Mouse (Mus musculus) liver (tissue): ENCODE measurements around the gene Arrdc2.
A peak's percentile ranks its signal among the peaks of the same experiment; 100 is the strongest.

Source experiments
- DNase-seq: peaks from one replicate; pipeline ENCODE4 v3.0.0-alpha.2; 2020; ENCODE audit warnings: mixed read lengths

The Arrdc2 gene

DNA sequence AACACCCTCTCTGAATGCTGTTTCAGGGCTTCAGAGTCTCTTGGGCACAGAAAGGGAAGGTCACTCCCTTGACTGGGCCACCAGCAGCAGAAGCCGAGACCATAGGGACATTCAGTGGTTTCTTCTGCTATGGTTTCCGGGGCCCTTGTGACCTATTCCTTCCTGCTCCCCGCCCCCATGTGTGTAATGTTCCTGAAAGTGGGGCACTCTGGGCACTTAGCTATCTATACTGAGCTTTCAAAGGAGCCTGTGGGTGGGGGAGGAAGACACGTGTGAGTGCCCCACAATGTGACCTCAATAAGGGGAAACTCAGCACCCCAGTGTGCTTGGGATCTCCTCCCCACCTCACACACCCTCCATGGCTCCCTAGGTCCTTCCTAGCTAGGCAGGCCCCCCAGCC lies 33.0 kb downstream of the Arrdc2 start:
- DNase-seq: no peak

DNA sequence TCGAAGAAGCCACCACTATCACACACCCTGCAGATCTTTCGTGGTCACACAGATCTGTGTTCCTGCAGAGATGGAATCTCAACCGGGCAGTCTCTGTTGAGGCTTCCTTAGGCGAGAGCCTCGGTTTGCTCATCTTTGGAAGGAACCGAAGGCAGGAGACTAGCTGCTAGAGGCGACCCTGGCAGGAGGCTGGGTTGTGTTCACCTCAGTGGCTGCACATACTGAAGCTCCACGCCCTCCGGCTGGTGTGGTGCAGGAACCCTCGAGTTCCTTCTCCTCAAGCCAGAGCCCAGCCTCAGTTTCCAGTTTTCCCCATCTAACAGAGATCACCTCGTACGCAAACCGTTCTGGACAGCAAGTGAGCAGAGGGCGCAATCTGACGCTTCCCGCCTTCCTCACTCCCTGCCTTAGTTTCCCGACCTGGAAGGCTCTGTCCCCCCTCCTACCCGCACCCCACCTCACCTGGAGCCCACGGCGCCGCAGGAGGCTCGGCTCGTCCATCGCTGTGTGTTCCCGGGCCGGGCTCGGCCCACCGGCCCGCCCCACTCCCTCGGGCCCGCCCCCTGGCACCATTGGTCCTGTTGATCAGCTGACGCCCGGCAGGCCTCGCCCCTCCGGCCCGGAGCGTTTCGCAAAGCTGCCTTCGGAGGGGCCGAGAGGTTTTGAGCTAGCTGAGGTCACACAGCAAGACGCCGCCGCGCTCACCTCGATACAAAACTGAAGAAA lies 34.9 kb downstream of the Arrdc2 start, which contains the start of gene Mast3:
Mast3 (minus strand) TSS at position 574 of the 726 bp plus-strand sequence.
- DNase-seq: peak; percentile 94

GRCm38 (mm10) chr8:70803761-70804480 lies 35.6 kb downstream of the Arrdc2 start:
- peak; percentile 82 for DNase-seq

DNA sequence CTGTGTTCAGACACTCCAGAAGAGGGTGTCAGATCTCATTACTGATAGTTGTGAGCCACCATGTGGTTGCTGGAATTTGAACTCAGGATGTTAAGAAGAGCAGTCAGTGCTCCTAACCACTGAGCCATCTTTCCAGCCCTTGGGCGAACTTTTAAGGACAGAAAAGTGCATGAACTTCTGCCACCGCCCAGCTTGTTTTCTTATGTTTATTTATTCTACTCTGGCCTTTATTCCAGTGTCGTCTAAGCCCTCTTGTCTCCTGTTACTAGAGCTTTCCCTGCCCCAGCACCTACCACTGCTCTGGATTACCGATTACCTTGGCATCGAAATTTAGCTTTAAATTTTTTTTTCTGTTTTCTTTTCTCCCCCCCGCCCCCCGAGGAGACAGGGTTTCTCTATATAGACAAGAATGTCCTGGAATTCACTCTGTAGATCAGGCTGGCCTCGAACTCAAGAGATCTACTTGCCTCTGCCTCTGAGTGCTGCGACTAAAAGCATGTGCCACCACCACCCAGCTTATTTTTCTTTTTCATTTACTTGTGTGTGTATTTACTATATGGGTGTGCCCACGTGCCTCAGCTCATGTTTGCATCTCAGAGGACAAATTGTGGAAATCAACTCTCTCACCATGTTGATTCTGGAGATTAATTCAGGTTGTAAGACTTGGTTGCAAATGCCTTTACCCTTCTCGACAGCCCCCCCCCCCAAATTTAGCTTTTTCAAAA lies 36.6 kb downstream of the Arrdc2 start:
- no peak for DNase-seq

DNA sequence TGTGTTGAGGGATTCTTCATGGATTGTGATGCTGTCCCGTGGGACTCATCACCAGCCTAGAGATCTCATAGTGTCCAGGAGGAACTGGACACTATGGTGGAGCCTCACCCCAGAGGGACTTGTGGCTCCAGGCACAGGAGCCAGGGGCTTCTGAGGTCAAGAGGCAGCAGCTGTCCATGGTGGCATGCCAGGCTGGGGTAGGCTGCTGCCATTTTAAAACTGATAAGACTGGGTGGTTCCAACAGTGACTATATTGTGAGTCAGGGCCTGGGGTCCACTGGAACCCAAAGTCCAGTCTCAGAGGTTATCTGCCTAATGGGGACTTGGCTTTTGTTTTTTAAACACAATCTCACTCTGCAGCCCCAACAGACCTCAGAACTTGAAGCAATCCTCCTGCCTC lies 37.7 kb downstream of the Arrdc2 start:
- DNase-seq: no peak

DNA sequence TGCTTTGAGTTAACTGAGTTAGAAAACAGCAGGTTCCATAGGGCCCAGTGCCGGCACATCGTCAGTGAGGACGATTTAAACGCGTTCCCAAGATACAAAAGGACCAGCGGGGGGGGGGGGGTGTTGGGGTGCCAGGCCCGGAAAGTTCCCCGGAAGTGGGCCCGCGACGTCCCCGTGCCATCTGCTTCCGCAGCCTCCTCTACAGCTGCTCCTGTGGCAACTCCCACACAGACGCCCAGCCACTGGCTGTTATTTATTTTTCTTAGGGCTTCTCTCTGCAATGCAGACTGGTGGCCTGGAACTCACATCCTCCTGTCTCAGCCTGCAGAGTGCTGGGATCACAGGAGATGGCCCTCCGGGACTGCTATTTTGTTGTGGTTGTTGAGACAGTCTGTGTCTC lies 38.4 kb downstream of the Arrdc2 start:
- no peak for DNase-seq

DNA sequence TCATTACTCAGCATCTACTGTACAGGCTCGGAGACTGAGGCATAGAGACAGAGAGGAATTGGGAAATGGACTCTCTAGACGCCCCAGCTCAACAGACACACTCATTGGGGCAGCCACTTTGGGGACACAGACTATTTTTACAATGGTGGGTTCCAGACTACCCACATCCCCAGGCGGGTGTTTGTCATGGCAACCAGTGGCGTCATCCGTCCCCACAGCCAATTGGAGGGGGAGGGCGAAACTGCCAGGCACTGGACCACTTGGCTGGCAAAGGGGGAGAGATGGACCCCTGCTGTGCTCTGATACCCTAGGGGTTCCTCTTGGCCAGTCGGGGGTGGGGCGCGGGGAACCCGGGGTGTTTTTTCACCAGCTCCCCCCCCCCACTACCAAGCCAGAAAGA lies 38.9 kb downstream of the Arrdc2 start:
- no peak for DNase-seq

- no peak for DNase-seq
These were observed 41.2 kb downstream of the Arrdc2 start for GRCm38 (mm10) chr8:70798281-70798680.

- peak; percentile 97 for DNase-seq
These were observed 42.1 kb downstream of the Arrdc2 start for GRCm38 (mm10) chr8:70797081-70798070.

DNA sequence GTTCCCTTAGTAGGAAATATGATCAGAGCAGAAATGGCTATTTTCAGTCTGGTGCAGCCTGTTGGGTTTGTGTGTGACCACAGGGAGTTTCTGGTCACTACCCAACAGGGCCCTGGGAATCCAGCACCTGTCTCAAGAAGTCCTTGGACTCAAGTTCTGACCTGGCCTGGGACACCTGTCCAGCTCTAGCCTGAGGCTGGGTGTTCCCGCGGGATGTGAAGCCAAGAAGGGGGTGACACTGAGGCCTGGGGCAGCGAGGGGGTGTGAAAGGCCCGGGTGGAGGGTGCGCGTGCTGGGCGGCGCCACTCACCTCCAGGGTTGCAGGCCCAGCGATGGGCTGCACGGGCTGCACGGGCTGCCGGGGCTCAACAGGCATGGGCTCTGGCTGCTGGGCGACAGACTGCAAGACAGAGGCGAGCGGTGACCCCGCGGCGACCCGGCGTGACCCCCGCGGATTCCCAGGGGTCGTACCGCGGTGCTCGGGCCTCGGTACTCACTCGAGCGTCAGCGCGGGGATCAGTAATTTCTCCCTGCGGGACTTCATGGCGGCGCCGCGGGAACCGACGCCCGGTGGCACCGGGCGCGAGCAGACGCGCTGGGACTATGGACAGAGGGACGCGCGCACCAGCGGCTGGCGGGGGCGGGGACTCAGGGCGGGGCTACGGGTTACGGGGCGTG lies 43.0 kb downstream of the Arrdc2 start:
- DNase-seq: no peak

DNA sequence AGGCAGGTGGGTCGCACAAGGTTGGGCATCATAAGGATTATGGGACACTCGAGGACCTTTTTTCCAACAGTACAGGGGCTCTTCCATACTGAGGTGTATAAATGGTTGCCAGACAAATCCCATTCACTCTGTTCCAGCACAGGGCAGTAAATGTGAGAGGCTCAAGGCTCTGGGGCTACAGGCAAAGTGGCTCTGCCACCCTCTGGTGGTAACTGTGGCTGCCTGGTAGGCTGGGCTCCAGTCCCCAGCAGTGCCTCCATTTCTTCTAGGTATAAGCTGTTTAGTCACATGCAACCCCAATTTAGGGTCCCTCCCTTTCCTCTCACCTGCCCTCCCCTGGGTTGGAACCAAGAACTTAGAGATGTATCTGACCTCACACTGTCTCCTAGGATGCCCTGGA lies 44.1 kb downstream of the Arrdc2 start:
- no peak for DNase-seq

DNA sequence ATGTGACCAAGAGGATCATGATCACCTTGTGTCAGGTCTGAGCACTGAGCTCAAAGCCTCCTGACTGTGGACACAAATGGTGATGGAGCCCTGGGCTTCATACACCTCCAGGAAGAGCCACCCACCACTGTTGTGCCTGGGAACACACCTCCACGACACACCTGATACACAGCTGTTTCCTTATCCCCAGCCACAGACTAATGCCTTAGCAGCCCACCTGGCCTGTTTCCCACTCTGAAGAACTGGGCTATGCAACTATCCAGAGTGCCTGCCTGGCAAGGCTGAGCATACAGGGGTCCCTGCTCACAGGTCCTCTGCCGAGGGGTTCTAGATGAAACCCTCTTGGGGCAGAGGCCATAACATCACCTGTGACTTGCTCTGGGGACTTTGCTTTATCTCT lies 45.3 kb downstream of the Arrdc2 start:
- DNase-seq: no peak

GRCm38 (mm10) chr8:70792700-70793099 lies 46.8 kb downstream of the Arrdc2 start:
- DNase-seq: peak; percentile 82

GRCm38 (mm10) chr8:70791975-70792691 lies 47.4 kb downstream of the Arrdc2 start:
- DNase-seq: peak; percentile 96

GRCm38 (mm10) chr8:70791294-70791701 lies 48.2 kb downstream of the Arrdc2 start:
- peak; percentile 60 for DNase-seq

GRCm38 (mm10) chr8:70790846-70791245 lies 48.7 kb downstream of the Arrdc2 start:
- no peak for DNase-seq

GRCm38 (mm10) chr8:70789046-70789445 lies 50.5 kb downstream of the Arrdc2 start:
- no peak for DNase-seq

DNA sequence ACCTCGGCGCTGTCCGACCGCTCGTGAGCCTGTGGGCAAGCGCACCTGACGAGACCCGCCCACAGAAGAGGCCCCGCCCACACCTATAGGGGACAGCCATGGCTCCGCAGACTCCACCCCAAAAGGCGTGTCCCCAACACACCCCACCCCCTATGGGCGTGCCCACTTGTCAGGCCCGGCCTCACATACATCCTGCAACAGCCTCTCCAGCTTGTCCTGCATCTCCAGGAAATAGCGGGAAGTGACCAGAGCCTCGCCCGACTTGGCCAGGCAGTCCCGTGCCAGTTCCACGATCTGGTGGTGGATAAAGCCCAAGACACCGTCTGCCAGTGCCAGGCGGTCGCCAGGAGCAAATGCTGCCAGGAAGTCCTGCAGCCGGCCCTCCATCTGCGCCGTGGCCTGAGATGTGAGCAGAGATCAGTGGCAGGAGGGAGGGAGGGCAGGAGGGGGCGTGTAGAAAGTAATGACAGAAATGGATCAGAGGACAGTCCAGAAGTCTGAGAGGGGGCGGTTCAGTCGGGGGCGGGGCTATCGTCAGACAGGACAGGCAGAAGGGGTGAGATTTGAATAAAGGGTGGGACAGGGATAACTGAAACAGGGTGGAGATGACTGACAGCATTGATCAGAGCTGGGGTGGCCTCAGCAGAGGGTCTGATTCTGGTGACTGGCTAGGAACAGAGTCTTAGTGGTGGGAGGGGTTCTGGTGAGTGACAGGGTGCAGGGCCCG lies 51.4 kb downstream of the Arrdc2 start:
- DNase-seq: peak; percentile 80

DNA sequence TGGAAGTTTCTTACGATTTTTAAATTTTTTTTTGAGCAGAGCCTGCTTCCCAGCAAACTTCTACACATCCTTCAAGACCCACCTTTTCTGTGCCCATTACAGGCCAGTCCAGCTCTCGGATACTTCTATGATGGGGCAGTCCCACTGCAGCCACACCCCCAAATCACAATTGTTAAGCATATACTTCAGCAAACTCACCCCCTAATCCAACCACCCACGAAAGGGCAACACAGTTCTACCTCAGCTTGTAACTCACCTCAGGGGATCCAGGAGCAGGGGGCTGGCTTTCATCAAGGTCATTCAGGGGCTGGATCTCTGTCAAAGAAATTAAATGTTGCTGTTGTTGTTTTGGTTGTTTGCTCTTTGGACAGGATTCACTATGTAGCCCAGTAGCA lies 52.5 kb downstream of the Arrdc2 start:
- DNase-seq: no peak

- DNase-seq: no peak
These were observed 53.0 kb downstream of the Arrdc2 start for GRCm38 (mm10) chr8:70786291-70787050.
